Mouse (Mus musculus): ENCODE results near the gene Kif3a.

- no peak for TF ChIP-seq POLR2A (IDR thresholded peaks at IDR 0.05; ENCODE audit: low read depth, low read length)
- no peak for TF ChIP-seq CTCF (IDR thresholded peaks at IDR 0.05; ENCODE audit: extremely low read depth, insufficient read length, insufficient replicate concordance, low read depth, low read length)
Measured at GRCm38 (mm10) chr11:53522362-53522761, 44.8 kb upstream of the Kif3a start.
